Mouse (Mus musculus) spleen, adult 2 months (tissue): ENCODE measurements around the gene Plvap.

Source experiments
- CTCF ChIP-seq: fragments of 200-500 bp; IDR thresholded peaks from 2 replicates; pipeline ENCODE4 v1.5.1; 2011; ENCODE audit warnings: mild to moderate bottlenecking, inconsistent platforms; ENCODE audit not compliant: insufficient read depth, insufficient read length, insufficient replicate concordance; ENCODE audit errors: extremely low read depth
- POLR2A ChIP-seq: fragments of 200-500 bp; IDR thresholded peaks from 2 replicates; pipeline ENCODE4 v1.6.1; 2011; ENCODE audit warnings: low read depth, low read length, inconsistent platforms

DNA sequence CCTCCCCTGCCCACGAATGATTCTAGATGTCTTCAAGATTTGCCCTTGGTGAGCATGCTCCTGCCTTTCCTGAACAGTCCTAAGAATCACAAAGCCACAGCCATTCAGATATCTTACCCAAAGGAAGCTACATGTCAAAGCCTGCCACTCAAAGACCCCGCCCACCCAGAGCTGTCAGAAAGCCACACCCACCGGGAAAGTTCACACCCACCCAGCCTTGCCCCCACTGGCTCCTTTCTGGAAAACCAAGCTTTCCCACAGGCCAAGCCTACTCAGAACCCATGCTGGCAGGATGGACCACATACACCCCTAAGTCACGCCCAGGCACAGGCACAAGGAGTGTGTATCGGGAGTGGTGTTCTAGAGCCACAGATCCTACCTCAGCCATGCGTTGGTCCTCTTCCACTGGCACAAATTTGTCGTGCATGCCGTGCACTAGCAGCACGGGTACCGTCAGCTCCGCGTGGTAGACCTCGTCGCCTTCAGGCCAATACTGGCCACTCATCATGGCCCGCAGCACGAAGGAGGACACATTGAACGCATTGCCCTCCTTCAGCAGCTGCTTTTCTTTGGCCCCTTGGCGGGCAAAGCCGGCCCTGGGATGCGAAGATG, 53.8 kb downstream of the Plvap start:
- no peak for TF ChIP-seq POLR2A
- no peak for TF ChIP-seq CTCF
